Mouse (Mus musculus): ENCODE measurements around the gene Fyb. TPM values are rescaled to one million over a fixed set of nuclear protein-coding genes. Genes with fewer than 3 reads are reported as not detected.

Fyb gene
- polyA plus RNA-seq, 1 experiment from 2014 or later: 5.8 TPM

DNA sequence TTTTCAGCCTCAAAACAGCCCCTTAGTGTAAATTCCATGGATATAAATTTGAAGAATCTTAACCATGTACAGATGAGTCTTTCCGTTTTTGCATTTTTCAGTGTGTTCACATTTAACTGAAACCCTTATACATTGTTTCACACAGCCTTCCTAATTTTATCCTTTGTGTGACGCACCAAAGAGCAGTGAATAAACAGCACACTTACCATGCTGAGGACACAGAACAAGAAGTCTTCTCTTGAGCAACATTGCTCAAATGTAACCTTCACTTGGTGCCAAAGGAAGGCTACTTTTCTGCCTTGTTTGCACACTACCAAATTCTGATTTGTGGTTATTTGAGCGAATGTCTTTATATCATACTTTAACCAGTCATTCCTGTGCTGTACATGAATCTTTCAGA lies 122.8 kb downstream of the Fyb start:
- H3K4me2 ChIP-seq (replicated peaks; ENCODE audit: low read depth, low read length): no peak overlapping the region
- ATAC-seq (ENCODE audit: low FRiP score) (no peak), DNase-seq (ENCODE audit: low spot score) (no peak)
- no peaks in the 10 kb centered on the region for H3K9me3 ChIP-seq (ENCODE audit: control insufficient read depth, low read length)
- H3K36me3 ChIP-seq (ENCODE audit: control insufficient read depth, insufficient read depth, low read length): no peaks in the 10 kb centered on the region
- 95% methylated on average over 3 of the region's 3 CpGs for WGBS
- no peaks in the 10 kb centered on the region for H3K4me1 ChIP-seq (replicated peaks; ENCODE audit: control insufficient read depth, insufficient read depth, low read length)
- H3K9ac ChIP-seq (ENCODE audit: low read depth, low read length): no peak overlapping the region
- no peak overlapping the region for H3K27ac ChIP-seq (ENCODE audit: low read depth, low read length)
- H3K4me3 ChIP-seq (ENCODE audit: low read depth, low read length): no peak overlapping the region
- no peaks in the 10 kb centered on the region for H3K27me3 ChIP-seq (ENCODE audit: control insufficient read depth, insufficient read depth, low read length)

DNA sequence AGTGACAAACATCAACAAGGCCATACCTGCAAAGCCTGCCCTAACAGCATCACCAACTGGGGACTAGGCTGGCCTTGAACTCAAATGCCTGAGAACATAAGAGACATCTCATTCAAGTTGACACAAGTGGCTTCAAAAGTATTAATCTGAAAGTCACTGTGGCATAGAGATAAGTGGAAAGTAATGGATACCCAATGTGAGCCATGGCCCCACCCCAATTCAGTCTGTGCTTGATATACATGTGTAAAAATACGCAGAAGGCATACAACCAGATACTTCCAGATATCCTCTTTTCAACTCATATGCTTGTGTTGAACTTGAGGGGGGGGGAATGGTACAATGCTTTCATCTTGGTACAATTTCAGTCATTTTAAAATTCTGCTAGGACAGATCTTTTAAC lies 124.4 kb downstream of the Fyb start:
- H3K4me2 ChIP-seq (replicated peaks; ENCODE audit: low read depth, low read length): no peak overlapping the region
- no peaks in the 10 kb centered on the region for H3K27me3 ChIP-seq (ENCODE audit: control insufficient read depth, insufficient read depth, low read length)
- no peak overlapping the region for H3K9ac ChIP-seq (ENCODE audit: low read depth, low read length)
- no peak overlapping the region for H3K27ac ChIP-seq (ENCODE audit: low read depth, low read length)
- H3K36me3 ChIP-seq (ENCODE audit: control insufficient read depth, insufficient read depth, low read length): no peaks in the 10 kb centered on the region
- no peak overlapping the region for H3K4me3 ChIP-seq (ENCODE audit: low read depth, low read length)
- ATAC-seq (ENCODE audit: low FRiP score) (no peak), DNase-seq (ENCODE audit: low spot score) (no peak)
- 75% methylated on average over 1 of the region's 1 CpGs for WGBS
- H3K4me1 ChIP-seq (replicated peaks; ENCODE audit: control insufficient read depth, insufficient read depth, low read length): no peaks in the 10 kb centered on the region
- H3K9me3 ChIP-seq (ENCODE audit: control insufficient read depth, low read length): no peaks in the 10 kb centered on the region

DNA sequence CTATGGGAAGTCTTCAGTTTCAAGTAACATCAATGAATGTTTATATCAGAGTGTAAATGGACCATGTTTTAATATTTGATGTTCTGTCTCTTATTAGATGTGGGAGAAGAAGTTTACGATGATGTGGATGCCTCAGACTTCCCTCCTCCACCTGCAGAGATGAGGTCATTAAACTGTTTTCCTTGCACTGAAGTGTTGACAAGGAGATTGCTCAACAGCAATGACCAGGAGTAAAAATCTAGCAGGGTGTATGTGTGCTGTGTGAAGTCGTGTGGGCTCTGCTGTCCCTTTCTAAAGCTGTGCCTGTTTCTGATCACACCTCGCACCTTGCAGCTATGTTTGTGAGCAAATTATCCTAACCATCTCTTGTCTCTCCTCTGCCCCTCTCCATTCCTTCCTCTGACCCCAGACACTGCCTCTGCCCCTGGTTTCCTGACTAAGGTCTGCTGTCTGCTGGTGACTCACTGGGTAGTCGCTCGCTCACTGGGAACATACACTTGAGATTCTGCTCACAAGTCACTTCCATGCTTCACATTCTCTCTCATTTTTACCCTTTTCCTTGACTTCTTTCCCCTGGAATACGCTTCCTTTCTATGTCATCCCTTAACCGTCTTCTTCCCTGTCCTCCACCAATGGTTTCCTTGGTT lies 126.2 kb downstream of the Fyb start:
- no peaks in the 10 kb centered on the region for H3K4me1 ChIP-seq (replicated peaks; ENCODE audit: control insufficient read depth, insufficient read depth, low read length)
- no peak for DNase-seq (ENCODE audit: low spot score)

GRCm38 (mm10) chr15:6653046-6653445 lies 130.4 kb downstream of the Fyb start:
- Histone ChIP-seq H3K9ac (ENCODE audit: low read depth, low read length) (no peak overlapping the region), H3K4me3 (ENCODE audit: low read depth, low read length) (no peak overlapping the region), H3K9me3 (ENCODE audit: control insufficient read depth, low read length) (no peaks in the 10 kb centered on the region), H3K27ac (ENCODE audit: low read depth, low read length) (no peak overlapping the region), H3K27me3 (ENCODE audit: control insufficient read depth, insufficient read depth, low read length) (no peaks in the 10 kb centered on the region), H3K36me3 (ENCODE audit: control insufficient read depth, insufficient read depth, low read length) (no peaks in the 10 kb centered on the region), H3K4me1 (replicated peaks; ENCODE audit: control insufficient read depth, insufficient read depth, low read length) (no peaks in the 10 kb centered on the region), H3K4me2 (replicated peaks; ENCODE audit: low read depth, low read length) (no peak overlapping the region)
- DNase-seq (ENCODE audit: low spot score) (no peak), ATAC-seq (ENCODE audit: low FRiP score) (no peak)
- WGBS: 83% methylated on average over 4 of the region's 4 CpGs

More for the DNA sequence above, 126.2 kb downstream of the Fyb start:
- Histone ChIP-seq H3K36me3 (ENCODE audit: control insufficient read depth, insufficient read depth, low read length) (no peaks in the 10 kb centered on the region), H3K4me2 (replicated peaks; ENCODE audit: low read depth, low read length) (no peak overlapping the region), H3K9me3 (ENCODE audit: control insufficient read depth, low read length) (no peaks in the 10 kb centered on the region), H3K9ac (ENCODE audit: low read depth, low read length) (no peak overlapping the region), H3K27ac (ENCODE audit: low read depth, low read length) (no peak overlapping the region), H3K4me3 (ENCODE audit: low read depth, low read length) (no peak overlapping the region), H3K27me3 (ENCODE audit: control insufficient read depth, insufficient read depth, low read length) (no peaks in the 10 kb centered on the region)
- no peak for ATAC-seq (ENCODE audit: low FRiP score)
- WGBS: 79% methylated on average over 7 of the region's 7 CpGs

- no peaks in the 10 kb centered on the region for H3K4me1 ChIP-seq (replicated peaks; ENCODE audit: control insufficient read depth, insufficient read depth, low read length)
- no peak overlapping the region for H3K27ac ChIP-seq (ENCODE audit: low read depth, low read length)
- no peak overlapping the region for H3K9ac ChIP-seq (ENCODE audit: low read depth, low read length)
- ATAC-seq (ENCODE audit: low FRiP score): no peak
- no peaks in the 10 kb centered on the region for H3K36me3 ChIP-seq (ENCODE audit: control insufficient read depth, insufficient read depth, low read length)
- 91% methylated on average over 4 of the region's 4 CpGs for WGBS
- no peak overlapping the region for H3K4me3 ChIP-seq (ENCODE audit: low read depth, low read length)
- H3K9me3 ChIP-seq (ENCODE audit: control insufficient read depth, low read length): no peaks in the 10 kb centered on the region
- no peaks in the 10 kb centered on the region for H3K27me3 ChIP-seq (ENCODE audit: control insufficient read depth, insufficient read depth, low read length)
- no peak overlapping the region for H3K4me2 ChIP-seq (replicated peaks; ENCODE audit: low read depth, low read length)
- no peak for DNase-seq (ENCODE audit: low spot score)
These were observed 135.4 kb downstream of the Fyb start for GRCm38 (mm10) chr15:6658081-6658480.

GRCm38 (mm10) chr15:6661951-6662350 lies 139.3 kb downstream of the Fyb start:
- WGBS: 53% methylated on average over 3 of the region's 3 CpGs
- no peaks in the 10 kb centered on the region for H3K36me3 ChIP-seq (ENCODE audit: control insufficient read depth, insufficient read depth, low read length)
- H3K4me2 ChIP-seq (replicated peaks; ENCODE audit: low read depth, low read length): no peak overlapping the region
- H3K9me3 ChIP-seq (ENCODE audit: control insufficient read depth, low read length): no peaks in the 10 kb centered on the region
- H3K4me1 ChIP-seq (replicated peaks; ENCODE audit: control insufficient read depth, insufficient read depth, low read length): no peaks in the 10 kb centered on the region
- H3K27ac ChIP-seq (ENCODE audit: low read depth, low read length): no peak overlapping the region
- no peak overlapping the region for H3K9ac ChIP-seq (ENCODE audit: low read depth, low read length)
- H3K27me3 ChIP-seq (ENCODE audit: control insufficient read depth, insufficient read depth, low read length): no peaks in the 10 kb centered on the region
- no peak overlapping the region for H3K4me3 ChIP-seq (ENCODE audit: low read depth, low read length)
- ATAC-seq (ENCODE audit: low FRiP score) (no peak), DNase-seq (ENCODE audit: low spot score) (no peak)

- ATAC-seq (ENCODE audit: low FRiP score): no peak
- Histone ChIP-seq H3K4me2 (replicated peaks; ENCODE audit: low read depth, low read length) (no peak overlapping the region), H3K4me3 (ENCODE audit: low read depth, low read length) (no peak overlapping the region), H3K9me3 (ENCODE audit: control insufficient read depth, low read length) (no peaks in the 10 kb centered on the region), H3K4me1 (replicated peaks; ENCODE audit: control insufficient read depth, insufficient read depth, low read length) (no peaks in the 10 kb centered on the region), H3K27me3 (ENCODE audit: control insufficient read depth, insufficient read depth, low read length) (no peaks in the 10 kb centered on the region), H3K36me3 (ENCODE audit: control insufficient read depth, insufficient read depth, low read length) (no peaks in the 10 kb centered on the region), H3K27ac (ENCODE audit: low read depth, low read length) (no peak overlapping the region), H3K9ac (ENCODE audit: low read depth, low read length) (no peak overlapping the region)
- WGBS: 53% methylated on average over 7 of the region's 7 CpGs
- no peak for DNase-seq (ENCODE audit: low spot score)
These were observed 141.3 kb downstream of the Fyb start for GRCm38 (mm10) chr15:6663991-6664390.

DNA sequence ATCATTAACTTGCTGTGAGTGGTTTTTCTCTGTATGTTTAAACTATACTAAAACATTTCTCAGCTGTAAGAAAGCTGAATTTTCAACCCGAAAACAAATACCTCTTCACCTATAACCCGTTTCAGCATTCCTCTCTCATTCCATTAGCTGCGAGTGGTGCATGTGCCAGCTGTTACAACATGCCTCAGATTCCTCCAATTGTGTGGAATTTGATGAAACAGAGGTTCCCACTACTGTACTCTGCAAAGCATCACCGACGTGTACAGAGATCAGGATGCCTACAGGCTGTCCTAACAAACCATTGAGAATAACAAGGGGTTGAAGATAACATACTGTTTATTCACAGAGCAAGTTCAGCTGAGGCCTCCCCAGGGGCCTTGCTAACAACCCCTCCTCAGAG lies 143.4 kb downstream of the Fyb start:
- no peak overlapping the region for H3K4me3 ChIP-seq (ENCODE audit: low read depth, low read length)
- no peak for DNase-seq (ENCODE audit: low spot score)
- no peaks in the 10 kb centered on the region for H3K9me3 ChIP-seq (ENCODE audit: control insufficient read depth, low read length)
- H3K4me1 ChIP-seq (replicated peaks; ENCODE audit: control insufficient read depth, insufficient read depth, low read length): no peaks in the 10 kb centered on the region
- no peaks in the 10 kb centered on the region for H3K27me3 ChIP-seq (ENCODE audit: control insufficient read depth, insufficient read depth, low read length)
- H3K4me2 ChIP-seq (replicated peaks; ENCODE audit: low read depth, low read length): no peak overlapping the region
- H3K9ac ChIP-seq (ENCODE audit: low read depth, low read length): no peak overlapping the region
- no peaks in the 10 kb centered on the region for H3K36me3 ChIP-seq (ENCODE audit: control insufficient read depth, insufficient read depth, low read length)
- WGBS: 49% methylated on average over 5 of the region's 5 CpGs
- no peak for ATAC-seq (ENCODE audit: low FRiP score)
- no peak overlapping the region for H3K27ac ChIP-seq (ENCODE audit: low read depth, low read length)

- Histone ChIP-seq H3K27ac (ENCODE audit: low read depth, low read length) (no peak overlapping the region), H3K4me2 (replicated peaks; ENCODE audit: low read depth, low read length) (no peak overlapping the region), H3K36me3 (ENCODE audit: control insufficient read depth, insufficient read depth, low read length) (no peaks in the 10 kb centered on the region), H3K4me1 (replicated peaks; ENCODE audit: control insufficient read depth, insufficient read depth, low read length) (no peaks in the 10 kb centered on the region), H3K9ac (ENCODE audit: low read depth, low read length) (no peak overlapping the region), H3K9me3 (ENCODE audit: control insufficient read depth, low read length) (no peaks in the 10 kb centered on the region), H3K4me3 (ENCODE audit: low read depth, low read length) (no peak overlapping the region), H3K27me3 (ENCODE audit: control insufficient read depth, insufficient read depth, low read length) (no peaks in the 10 kb centered on the region)
- 32% methylated on average over 14 of the region's 14 CpGs for WGBS
- no peak for DNase-seq (ENCODE audit: low spot score)
- ATAC-seq (ENCODE audit: low FRiP score): no peak
These were observed 146.3 kb downstream of the Fyb start for GRCm38 (mm10) chr15:6668793-6669437.
